Mouse (Mus musculus) liver, embryonic 14.5 days (tissue): Measurements from ENCODE around the gene Ccnt2.

ENCODE experiments used
- CTCF ChIP-seq: IDR thresholded peaks from 2 replicates; pipeline ENCODE4 v1.5.1; 2016; ENCODE audit warnings: antibody characterized with exemption, low read depth, control low read depth
- EP300 ChIP-seq: IDR thresholded peaks from 2 replicates; pipeline ENCODE4 v1.6.1; 2016; ENCODE audit warnings: antibody characterized with exemption, low read depth

DNA sequence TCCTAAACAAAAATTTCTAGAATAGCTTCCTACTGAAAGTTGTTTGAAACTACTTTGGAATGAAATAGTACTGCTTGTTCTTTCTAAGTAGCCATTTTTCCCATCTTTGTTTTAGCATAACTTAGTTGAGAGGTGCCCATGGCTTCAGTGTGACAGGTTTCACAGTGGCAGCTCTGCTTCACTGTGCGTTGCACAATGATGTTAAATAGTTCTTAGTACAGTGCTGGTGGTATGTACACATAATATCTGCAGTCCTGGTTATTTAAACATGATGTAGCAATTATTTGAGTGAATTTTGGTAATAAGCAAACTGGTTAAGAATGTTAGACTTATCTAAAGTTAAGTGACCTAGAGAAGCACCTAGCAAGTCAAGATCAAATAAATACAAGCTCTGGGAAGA is 19.5 kb downstream of the Ccnt2 start:
- no peak for TF ChIP-seq CTCF
- TF ChIP-seq EP300 = no peak
